Mouse (Mus musculus) liver, adult 2 months (tissue): ENCODE data around the gene Pgbd5.

Experiments used
- CTCF ChIP-seq: fragments of 200-500 bp; IDR thresholded peaks from 2 replicates; pipeline ENCODE4 v1.5.1; 2011; ENCODE audit warnings: low read depth, low read length, control low read depth
- POLR2A ChIP-seq: fragments of 200-500 bp; IDR thresholded peaks from 2 replicates; pipeline ENCODE4 v1.6.1; 2011; ENCODE audit warnings: low read length, control low read depth; ENCODE audit not compliant: insufficient read depth; ENCODE audit errors: extremely low read depth

GRCm38 (mm10) chr8:124450192-124450895, 10.9 kb upstream of the Pgbd5 start:
- TF ChIP-seq CTCF (peak; percentile 3; the same call in 1 of the 2 replicates), POLR2A (no peak)
